Mouse (Mus musculus) adrenal gland, adult 8-10 months (tissue): ENCODE results near the gene Pde11a. TPM values are rescaled to one million over a fixed set of nuclear protein-coding genes. Genes with fewer than 3 reads are reported as not detected.

Source experiments
- DNase-seq: peaks from one replicate; pipeline ENCODE4 v3.0.0; 2022
- total RNA-seq, 4 experiments: library from RNA; stranded (reverse); gene quantifications; 2 replicates each; pipeline ENCODE4 v1.2.4; 2022

Pde11a gene
- total RNA-seq, 4 experiments from 2014 or later, result 0.12 to 0.43 (median 0.22) TPM; not detected in 1

DNA sequence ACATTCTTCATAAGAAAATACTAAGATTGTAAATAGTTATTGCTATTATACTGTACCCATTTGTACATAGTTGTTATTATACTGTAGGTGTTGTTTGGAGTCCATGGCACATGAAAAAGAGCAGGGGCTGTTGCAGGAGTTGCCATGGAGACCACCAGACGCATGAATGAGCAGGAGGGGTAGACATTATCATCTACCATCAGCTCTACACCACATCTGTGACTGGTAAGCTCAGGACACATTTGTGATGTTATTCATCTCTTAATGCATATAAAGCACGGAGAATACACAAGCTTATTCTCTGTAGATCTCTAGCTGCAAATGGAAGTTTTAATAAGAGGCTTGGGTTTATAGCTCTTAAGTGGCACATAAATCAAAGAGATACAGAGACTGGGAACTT is 179.6 kb downstream of the Pde11a start:
- no peak for DNase-seq

- DNase-seq, result no peak
Observed at GRCm38 (mm10) chr2:76141136-76141535, 197.4 kb downstream of the Pde11a start.

GRCm38 (mm10) chr2:76132983-76133382 is 205.6 kb downstream of the Pde11a start:
- no peak for DNase-seq

DNA sequence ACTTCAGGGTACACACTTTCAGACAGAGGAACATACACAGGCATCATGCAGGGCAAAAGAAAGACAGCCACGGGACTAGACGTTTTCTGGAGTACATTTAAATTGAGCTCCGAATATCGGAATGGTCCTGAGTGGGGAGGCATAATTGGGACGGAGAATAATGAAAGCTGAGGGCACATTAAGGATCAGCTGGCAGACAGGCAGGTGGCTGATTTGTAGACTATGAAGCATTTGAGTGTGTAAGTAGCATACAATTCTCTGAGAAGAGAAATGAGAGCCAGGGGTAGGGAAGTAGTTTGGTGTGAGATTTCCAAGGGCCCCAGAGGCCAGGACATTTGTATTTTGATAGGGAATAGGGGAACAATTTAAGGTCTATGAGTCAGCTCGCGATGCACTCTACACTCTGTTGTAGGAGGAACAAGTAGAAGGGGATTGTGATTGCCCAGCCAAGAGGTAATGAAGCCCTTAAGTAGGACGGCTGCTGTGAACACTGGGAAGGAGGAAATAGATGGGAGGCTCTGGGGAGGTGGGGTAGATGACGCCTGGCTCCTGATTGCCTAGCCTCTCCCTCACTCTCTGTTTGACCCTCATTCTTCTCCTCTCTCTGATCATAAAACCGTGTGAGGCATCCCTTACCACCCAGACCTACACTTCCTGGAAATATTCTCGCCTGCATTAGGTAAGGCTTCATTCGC is 208.5 kb downstream of the Pde11a start:
- no peak for DNase-seq

DNA sequence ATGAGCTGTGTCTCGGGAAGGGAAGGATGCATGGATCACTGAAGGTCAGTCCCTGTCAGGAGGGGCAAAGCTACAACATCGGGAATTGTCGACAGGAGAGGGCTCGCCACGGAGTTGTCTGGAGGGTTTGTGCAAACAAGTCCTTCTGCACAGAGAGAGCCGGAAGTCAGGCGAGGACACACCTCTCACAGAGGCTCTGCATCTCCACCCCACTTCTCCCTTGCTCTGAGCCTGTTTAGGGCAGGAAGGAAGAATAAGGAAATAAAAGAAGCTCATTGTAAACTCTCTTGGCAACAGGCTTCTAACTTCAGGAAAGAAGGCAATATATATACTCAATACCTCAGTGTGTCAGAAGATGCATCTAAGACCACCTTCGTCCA is 209.5 kb downstream of the Pde11a start:
- no peak for DNase-seq

DNA sequence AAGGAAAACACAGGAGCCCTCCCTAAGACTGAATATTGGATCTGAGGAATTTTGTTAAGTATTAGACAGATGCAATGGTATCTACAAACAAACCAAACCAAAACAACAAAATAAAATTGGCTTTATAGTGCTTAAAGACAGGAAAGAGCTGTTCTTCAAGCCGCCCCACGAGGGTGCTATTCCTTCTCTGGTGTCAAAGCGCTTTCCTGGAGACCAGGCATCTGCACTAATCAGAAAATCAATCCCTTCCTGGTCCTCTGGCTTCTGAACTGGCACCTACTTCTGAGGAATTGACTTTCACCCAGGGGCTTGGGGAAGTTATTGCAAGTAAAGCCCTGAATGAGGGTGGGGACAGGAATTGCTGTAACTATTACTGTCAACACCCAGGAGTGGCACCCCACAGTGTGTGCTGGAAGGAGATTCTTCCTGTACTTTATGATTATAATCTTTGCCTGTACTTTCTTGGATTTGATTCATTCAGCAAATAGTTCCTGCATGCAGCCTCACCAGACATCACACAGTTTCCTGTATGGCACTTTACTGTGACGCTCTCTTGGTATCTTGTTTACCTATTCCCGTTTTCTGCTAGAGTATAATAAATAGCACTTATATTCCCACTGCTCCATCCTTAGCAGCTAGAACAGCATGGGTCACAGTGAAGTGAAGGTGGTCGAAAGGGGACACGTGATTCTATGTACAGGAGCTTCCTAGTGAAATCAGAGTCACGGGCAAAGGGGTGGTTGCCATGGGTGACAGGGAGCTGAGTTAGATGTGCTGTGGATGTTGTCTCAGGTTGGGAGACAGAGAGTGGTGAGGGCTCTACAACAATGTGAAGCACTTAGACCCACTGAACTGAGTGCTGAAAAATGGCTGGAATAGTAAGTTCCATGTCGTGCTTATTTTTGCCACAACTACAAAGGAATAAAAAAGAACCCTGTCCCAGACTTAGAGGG is 210.2 kb downstream of the Pde11a start:
- DNase-seq, result no peak

DNA sequence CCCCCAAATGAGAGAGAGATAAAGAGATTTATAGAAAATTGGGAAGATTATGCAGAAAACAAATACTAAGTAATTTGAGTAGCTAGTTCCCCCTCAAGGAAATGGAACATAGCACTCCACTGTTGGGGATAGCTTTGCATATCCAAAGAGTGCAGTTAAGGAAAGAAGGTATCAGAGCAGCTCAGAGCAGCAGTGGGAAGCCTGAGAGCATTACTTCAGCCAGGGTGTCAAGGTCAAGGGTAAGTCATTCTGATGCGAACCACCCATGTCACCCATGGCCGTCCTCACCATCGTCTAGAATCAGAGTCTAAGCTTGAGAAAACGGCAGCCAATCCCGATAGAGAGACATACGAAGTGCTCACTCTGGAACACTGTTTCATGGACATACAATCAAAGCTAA is 211.9 kb downstream of the Pde11a start:
- no peak for DNase-seq

- no peak for DNase-seq
Observed at GRCm38 (mm10) chr2:76124821-76125220, 213.8 kb downstream of the Pde11a start.

GRCm38 (mm10) chr2:76122167-76122566 is 216.4 kb downstream of the Pde11a start:
- DNase-seq, result no peak

- DNase-seq, result no peak
Observed at GRCm38 (mm10) chr2:76119848-76120247, 218.7 kb downstream of the Pde11a start.

DNA sequence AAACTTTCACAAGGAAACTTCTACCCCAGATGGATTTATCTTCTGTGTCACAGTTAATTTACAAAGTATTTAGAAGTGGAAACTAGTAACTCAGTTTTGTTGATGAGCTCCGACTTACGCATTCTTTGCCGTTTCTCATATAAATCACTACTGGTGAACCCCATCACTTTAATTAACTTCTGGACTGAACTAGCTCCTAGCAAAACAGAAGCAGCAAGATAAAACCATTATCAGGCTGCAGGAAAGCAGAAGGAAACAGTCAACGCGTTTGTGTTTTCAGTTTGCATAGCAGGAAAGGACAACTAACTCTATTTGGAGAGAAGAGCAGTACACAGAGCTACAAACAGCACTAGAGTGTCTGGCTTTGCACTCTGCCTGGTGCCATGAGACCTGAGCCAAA is 220.1 kb downstream of the Pde11a start:
- no peak for DNase-seq

DNA sequence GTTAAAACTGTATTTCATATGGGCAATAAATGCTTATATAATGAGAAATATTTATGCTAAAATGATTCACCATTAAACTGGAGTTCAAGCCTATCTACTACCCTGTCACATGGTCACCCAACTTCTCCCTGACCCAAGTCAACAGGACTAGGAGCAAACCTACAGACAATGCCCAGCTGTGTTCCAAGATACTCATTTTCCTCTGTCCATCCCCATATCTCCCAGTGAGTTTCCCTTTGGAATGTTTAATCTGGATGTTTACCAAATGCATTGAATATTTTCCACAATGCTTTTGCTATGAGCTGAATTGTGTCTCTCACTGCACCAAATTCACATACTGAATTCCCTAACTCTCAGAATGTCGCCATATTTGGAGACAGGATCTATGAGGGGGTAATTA is 221.4 kb downstream of the Pde11a start:
- DNase-seq, result no peak

DNA sequence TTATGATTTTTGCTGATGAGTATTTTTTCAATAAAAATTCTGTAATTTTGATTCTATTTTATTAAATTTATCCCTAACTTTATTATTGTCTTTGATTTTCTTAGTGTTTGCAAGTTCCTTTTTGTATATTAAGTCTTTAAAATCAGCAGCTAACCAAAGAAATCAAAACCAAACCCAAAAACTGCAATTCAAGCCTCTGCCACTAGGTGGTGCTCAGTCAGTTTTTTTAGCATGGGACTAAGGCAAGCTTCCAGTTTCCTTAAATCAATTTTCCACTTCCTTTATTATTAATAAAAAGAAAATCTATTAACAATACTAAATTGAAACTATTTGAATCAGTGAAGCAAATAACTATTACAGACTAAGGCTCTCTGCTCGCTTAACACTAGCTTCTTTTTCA is 222.9 kb downstream of the Pde11a start:
- DNase-seq, result no peak

- DNase-seq, result no peak
Observed at GRCm38 (mm10) chr2:76114734-76115133, 223.8 kb downstream of the Pde11a start.

DNA sequence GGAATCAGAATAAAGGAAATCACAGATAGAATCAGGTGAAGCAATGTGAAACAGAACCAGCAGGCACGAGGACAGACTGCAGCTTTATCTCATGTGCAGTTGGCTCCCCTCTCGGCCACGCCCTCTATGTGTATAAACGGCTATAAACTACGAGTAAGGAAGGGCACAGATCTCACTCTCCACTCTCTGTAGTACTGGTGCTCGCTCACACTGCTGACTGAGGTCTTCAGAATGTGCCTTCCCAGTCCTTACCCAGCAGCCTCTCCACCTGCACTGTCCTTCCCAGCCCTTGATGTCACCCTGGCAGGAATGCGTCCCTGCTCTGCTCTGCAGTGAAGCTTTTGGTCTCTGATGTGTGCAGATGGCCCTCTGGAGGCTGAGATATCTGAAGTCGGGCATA is 228.9 kb downstream of the Pde11a start:
- no peak for DNase-seq

DNA sequence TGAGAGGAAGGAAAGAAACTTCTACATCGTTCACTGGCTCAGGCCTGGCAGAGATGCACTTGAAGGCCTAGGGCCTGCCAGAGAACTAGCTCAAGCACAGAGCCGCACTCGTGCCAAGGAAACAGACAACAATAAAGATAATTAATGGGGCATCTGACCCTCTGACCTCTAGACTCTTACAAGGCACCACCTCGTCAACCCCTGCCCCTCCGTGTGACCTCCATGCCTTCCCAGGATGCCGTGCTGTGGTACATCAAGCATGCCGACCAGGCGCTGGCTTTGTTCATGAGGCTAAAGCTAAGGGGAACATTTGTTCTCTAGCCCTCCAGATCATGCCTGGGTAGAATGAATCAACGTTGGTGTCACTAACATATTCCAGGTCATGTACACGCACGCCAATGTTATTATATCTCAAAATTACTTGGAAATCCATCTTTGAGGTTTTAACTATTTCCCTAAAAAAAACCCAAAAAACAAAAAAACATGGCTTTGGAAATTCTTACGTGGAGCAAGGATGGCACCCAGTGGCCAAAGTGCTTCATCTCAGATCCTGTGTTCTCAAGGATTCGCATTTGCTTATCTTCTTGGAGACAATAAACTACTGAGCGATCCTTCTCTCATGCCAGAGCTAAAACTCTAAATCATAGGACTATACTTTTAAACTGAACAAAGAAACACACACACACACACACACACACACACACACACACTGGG is 236.5 kb downstream of the Pde11a start:
- no peak for DNase-seq

GRCm38 (mm10) chr2:76100597-76100996 is 238.0 kb downstream of the Pde11a start:
- no peak for DNase-seq

GRCm38 (mm10) chr2:76099726-76100347 is 238.7 kb downstream of the Pde11a start:
- no peak for DNase-seq

DNA sequence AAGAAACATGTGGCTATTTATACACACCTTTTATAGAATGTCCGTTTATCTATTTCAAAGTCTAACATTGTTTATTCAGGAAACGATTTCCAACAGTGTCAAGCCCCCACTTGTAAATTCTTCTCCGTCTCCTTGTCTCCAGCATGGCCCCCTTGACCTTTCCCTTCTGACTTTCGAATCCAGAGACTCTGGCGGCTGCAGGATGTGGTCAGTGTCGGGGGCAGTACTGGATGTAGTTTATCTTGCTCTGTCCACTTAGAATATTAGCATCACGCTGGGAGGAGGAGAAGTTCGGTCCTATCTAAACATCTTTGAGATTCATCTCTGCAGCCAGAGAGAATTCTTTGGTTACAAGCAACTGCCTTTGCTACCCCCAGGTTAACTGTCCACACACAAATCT is 240.2 kb downstream of the Pde11a start:
- no peak for DNase-seq

- no peak for DNase-seq
Observed at GRCm38 (mm10) chr2:76097847-76098246, 240.7 kb downstream of the Pde11a start.

GRCm38 (mm10) chr2:76097284-76097683 is 241.3 kb downstream of the Pde11a start:
- DNase-seq, result no peak

GRCm38 (mm10) chr2:76095861-76096260 is 242.7 kb downstream of the Pde11a start:
- DNase-seq, result no peak

GRCm38 (mm10) chr2:76090506-76090905 is 248.1 kb downstream of the Pde11a start:
- no peak for DNase-seq
